Mouse (Mus musculus) gastrocnemius, postnatal 4 days (tissue): ENCODE results near the gene Oit3. TPM values are rescaled to one million over a fixed set of nuclear protein-coding genes. Genes with fewer than 3 reads are reported as not detected.
A peak's percentile ranks its signal among the peaks of the same experiment; 100 is the strongest.
"Not testable (repeated sequence)": the region's sequence is repeated elsewhere in the genome, so short reads cannot be mapped to it uniquely, and the experiment has no call there.

ENCODE experiments used
- DNase-seq, 2 experiments: peaks; one replicate each; pipeline ENCODE4 v3.0.0; 2021 to 2022; ENCODE audit warnings: low spot score in 2 of 2, mixed read lengths in 2 of 2
- total RNA-seq, 2 experiments: library from RNA; stranded (reverse); gene quantifications; 2 replicates each; pipeline ENCODE4 v1.2.3; 2021

Gene Oit3
- total RNA-seq, 2 experiments from 2014 or later: 0.56 to 0.75 TPM

- DNase-seq: no peak
Observed at GRCm38 (mm10) chr10:59429448-59430135, 12.0 kb downstream of the Oit3 start.

GRCm38 (mm10) chr10:59426371-59426770 is 15.2 kb downstream of the Oit3 start:
- DNase-seq: no peak

GRCm38 (mm10) chr10:59425369-59425768 is 16.2 kb downstream of the Oit3 start:
- DNase-seq: peak; percentile 43 to 69

- no peak for DNase-seq
Observed at GRCm38 (mm10) chr10:59424453-59424852, 17.1 kb downstream of the Oit3 start.

GRCm38 (mm10) chr10:59419516-59419915 is 22.1 kb downstream of the Oit3 start:
- DNase-seq: no peak

GRCm38 (mm10) chr10:59416623-59417022 is 25.0 kb downstream of the Oit3 start:
- no peak for DNase-seq

GRCm38 (mm10) chr10:59413711-59414110 is 27.9 kb downstream of the Oit3 start:
- no peak for DNase-seq

- DNase-seq: no peak
Observed at GRCm38 (mm10) chr10:59410264-59410663, 31.3 kb downstream of the Oit3 start.

GRCm38 (mm10) chr10:59408499-59408898 is 33.1 kb downstream of the Oit3 start:
- DNase-seq: no peak

GRCm38 (mm10) chr10:59403793-59404149 is 37.8 kb downstream of the Oit3 start:
- no peak for DNase-seq

GRCm38 (mm10) chr10:59402899-59403792 is 38.4 kb downstream of the Oit3 start, which contains the start of gene Pla2g12b:
Gene Pla2g12b (plus strand): TSS chr10:59403660.
- DNase-seq: no peak

GRCm38 (mm10) chr10:59395461-59395860 is 46.1 kb downstream of the Oit3 start, which contains the start of gene Gm10273:
Gene Gm10273 (plus strand): TSS chr10:59395632.
- not testable (repeated sequence) for DNase-seq

- DNase-seq: no peak
Observed at GRCm38 (mm10) chr10:59391907-59392306, 49.7 kb downstream of the Oit3 start.

GRCm38 (mm10) chr10:59389652-59390051 is 51.9 kb downstream of the Oit3 start:
- no peak for DNase-seq

- DNase-seq: no peak
Observed at GRCm38 (mm10) chr10:59386951-59387350, 54.6 kb downstream of the Oit3 start.

GRCm38 (mm10) chr10:59381563-59381962 is 60.0 kb downstream of the Oit3 start:
- not testable (repeated sequence) for DNase-seq

- no peak for DNase-seq
Observed at GRCm38 (mm10) chr10:59380411-59380821, 61.2 kb downstream of the Oit3 start.

GRCm38 (mm10) chr10:59379927-59380326 is 61.7 kb downstream of the Oit3 start:
- DNase-seq: no peak

- no peak for DNase-seq
Observed at GRCm38 (mm10) chr10:59378728-59379127, 62.9 kb downstream of the Oit3 start.

- DNase-seq: no peak
Observed at GRCm38 (mm10) chr10:59377906-59378305, 63.7 kb downstream of the Oit3 start.
